Mouse (Mus musculus) heart, embryonic 11.5 days (tissue): ENCODE results near the gene Ift20. TPM values are rescaled to one million over a fixed set of nuclear protein-coding genes. Genes with fewer than 3 reads are reported as not detected.

ENCODE experiments used
- ATAC-seq: fragments of 200-750 bp; cut with Nextera tagmentation; replicated peaks from 2 replicates; pipeline ENCODE4 v1.8.0; 2017; ENCODE audit warnings: moderate library complexity; ENCODE audit not compliant: insufficient number of reproducible peaks, low FRiP score, low TSS enrichment
- H3K27ac ChIP-seq: fragments of 300-500 bp; sonication (generic); 2 replicates; pipeline ENCODE4 v1.5.1; 2014; ENCODE audit warnings: mild to moderate bottlenecking, low read depth, low read length
- H3K27me3 ChIP-seq: fragments of 300-500 bp; sonication (generic); 2 replicates; pipeline ENCODE4 v1.6.1; 2014; ENCODE audit warnings: mild to moderate bottlenecking, low read length, mixed read lengths; ENCODE audit not compliant: control insufficient read depth, insufficient read depth
- H3K36me3 ChIP-seq: fragments of 300-500 bp; sonication (generic); 2 replicates; pipeline ENCODE4 v1.6.1; 2014; ENCODE audit warnings: mild to moderate bottlenecking, low read length, moderate library complexity, mixed read lengths; ENCODE audit not compliant: control insufficient read depth, insufficient read depth
- H3K4me1 ChIP-seq: fragments of 300-500 bp; sonication (generic); 2 replicates; pipeline ENCODE4 v1.6.1; 2014; ENCODE audit warnings: low read length; ENCODE audit not compliant: control insufficient read depth, insufficient read depth
- H3K4me2 ChIP-seq: fragments of 300-500 bp; sonication (generic); 2 replicates; pipeline ENCODE4 v1.6.1; 2014; ENCODE audit warnings: mild to moderate bottlenecking, moderate library complexity
- H3K4me3 ChIP-seq: fragments of 300-500 bp; sonication (generic); 2 replicates; pipeline ENCODE4 v1.5.1; 2014; ENCODE audit warnings: low read depth, low read length
- H3K9ac ChIP-seq: fragments of 300-500 bp; sonication (generic); 2 replicates; pipeline ENCODE4 v1.6.1; 2014; ENCODE audit warnings: mild to moderate bottlenecking, low read depth, low read length, moderate library complexity
- H3K9me3 ChIP-seq: fragments of 300-500 bp; sonication (generic); replicated peaks from 2 replicates; pipeline ENCODE4 v1.6.1; 2016; ENCODE audit warnings: low read length; ENCODE audit not compliant: control insufficient read depth
- WGBS: fragments of 180-500 bp; shearing (Covaris S2); extraction: QIAGEN DNeasy Blood & Tissue Kit; methylation state at CpG from one replicate; pipeline ENCODE4 v1.1.7; 2014; ENCODE audit not compliant: insufficient replicate concordance; 5-methylcytosine and 5-hydroxymethylcytosine counted together
- polyA plus RNA-seq: library from polyadenylated mRNA; unstranded; fragments of >200 nt; fragmentation: Nextera tagmentation; extraction: Ambion mirVana; gene quantifications from 2 replicates; pipeline ENCODE4 v1.2.1, GENCODE M21; 2014

The Ift20 gene
- 107 and 114 TPM in 2 replicates for polyA plus RNA-seq

DNA sequence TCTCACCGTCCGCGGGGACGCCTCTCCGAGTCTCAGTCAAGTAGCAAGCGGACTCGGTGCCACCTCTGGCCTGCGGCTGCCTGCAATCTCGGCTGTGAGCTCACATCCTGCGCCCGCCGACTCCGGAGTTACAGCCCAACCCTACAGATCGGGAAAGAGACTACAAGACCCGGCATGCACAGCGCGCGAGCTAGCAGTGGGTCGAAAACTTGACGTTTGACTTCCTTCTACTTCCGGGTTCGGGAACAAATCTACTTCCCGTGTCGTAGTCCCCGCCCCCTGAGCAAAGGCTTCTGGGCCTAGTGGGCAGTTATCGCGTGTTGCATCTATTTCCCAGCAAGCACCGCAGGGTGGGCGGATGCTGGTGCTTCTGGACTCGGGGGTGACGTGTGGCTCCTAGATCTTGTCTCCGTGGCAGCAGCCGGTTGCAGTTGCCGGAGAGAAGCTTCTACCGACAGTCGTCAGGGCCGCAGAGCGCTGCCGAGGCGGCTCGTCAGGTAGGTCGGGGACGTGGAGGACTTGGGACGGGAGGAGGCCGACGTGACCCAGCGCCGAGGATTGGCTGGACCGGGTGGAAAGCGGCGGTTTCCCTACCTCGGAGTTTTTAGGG, at the start of gene Ift20, which contains the start of gene Tnfaip1:
Gene Ift20, plus strand, starts transcription at position 282 of the 610 bp plus-strand sequence.
Gene Tnfaip1, minus strand, starts transcription at position 253 of the 610 bp plus-strand sequence.
- Histone ChIP-seq H3K27me3 (no peaks in the 10 kb centered on the region), H3K4me2 (peak within 1 kb of the TSS; percentile 70), H3K36me3 (peaks cover 7% of the 10 kb centered on the region; the same call in 1 of the 2 replicates), H3K9ac (peak within 1 kb of the TSS; percentile 81), H3K27ac (peak within 1 kb of the TSS; percentile 95), H3K9me3 (no peaks in the 10 kb centered on the region), H3K4me1 (peaks cover 19% of the 10 kb centered on the region), H3K4me3 (peak within 1 kb of the TSS; percentile 67)
- 0% methylated on average over 52 of the region's 52 CpGs for WGBS
- ATAC-seq, result peak; percentile 93

DNA sequence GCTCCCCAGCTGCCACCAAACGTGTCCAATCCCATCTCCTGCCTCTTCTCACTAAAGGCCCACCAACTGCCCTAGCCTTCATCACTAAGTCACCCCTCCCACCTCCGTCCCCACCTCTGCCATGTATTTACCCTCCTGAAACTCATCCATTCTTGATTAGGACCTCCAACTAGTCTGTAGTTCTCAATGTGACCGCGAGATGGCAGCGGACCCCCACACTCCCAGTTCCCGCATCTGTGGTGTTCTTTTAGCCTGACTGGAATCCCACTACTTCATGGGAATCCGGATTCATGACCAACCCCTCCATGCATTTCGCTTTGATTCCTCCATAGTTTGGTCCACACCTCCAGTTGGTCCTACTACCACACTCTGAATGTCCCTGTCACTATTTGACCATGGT, 48.0 kb upstream of the Ift20 start:
- no peak overlapping the region for H3K4me3 ChIP-seq
- H3K9me3 ChIP-seq, result no peaks in the 10 kb centered on the region
- H3K4me2 ChIP-seq, result no peak overlapping the region
- H3K9ac ChIP-seq, result no peak overlapping the region
- H3K27ac ChIP-seq, result no peak overlapping the region
- WGBS, result 3% methylated on average over 8 of the region's 8 CpGs
- H3K27me3 ChIP-seq, result peaks cover 80% of the 10 kb centered on the region
- peaks cover 6% of the 10 kb centered on the region for H3K4me1 ChIP-seq
- no peaks in the 10 kb centered on the region for H3K36me3 ChIP-seq
- no peak for ATAC-seq

DNA sequence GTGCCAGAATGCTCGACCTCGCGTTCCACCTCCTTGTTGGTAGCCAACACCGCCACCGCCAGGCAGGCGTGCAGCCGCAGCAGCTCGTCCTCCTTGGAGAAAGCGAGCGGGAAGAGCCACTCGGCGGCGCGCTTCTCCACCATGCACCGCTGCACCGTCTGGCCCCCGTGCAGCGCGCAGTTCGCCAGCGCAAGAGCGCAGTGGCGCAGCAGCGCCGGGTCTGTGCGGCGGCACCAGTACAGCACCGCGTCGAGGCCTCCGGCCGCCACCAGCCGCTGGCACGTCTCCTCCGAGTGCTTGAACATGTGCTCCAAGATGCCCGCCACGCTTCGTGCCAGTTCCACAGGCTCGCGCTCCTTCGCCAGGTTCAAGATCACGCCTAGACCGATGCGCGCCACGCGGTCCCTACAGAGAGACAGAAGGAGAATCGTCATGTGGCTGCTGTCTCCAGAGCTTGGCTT, 45.4 kb upstream of the Ift20 start:
- H3K9me3 ChIP-seq, result no peaks in the 10 kb centered on the region
- H3K27ac ChIP-seq, result no peak overlapping the region
- WGBS, result 11% methylated on average over 48 of the region's 48 CpGs
- ATAC-seq, result no peak
- peaks cover 81% of the 10 kb centered on the region for H3K27me3 ChIP-seq
- H3K9ac ChIP-seq, result no peak overlapping the region
- H3K36me3 ChIP-seq, result no peaks in the 10 kb centered on the region
- H3K4me1 ChIP-seq, result peaks cover 6% of the 10 kb centered on the region
- peak overlapping the region; percentile 28 for H3K4me3 ChIP-seq
- peak overlapping the region; percentile 54 for H3K4me2 ChIP-seq

DNA sequence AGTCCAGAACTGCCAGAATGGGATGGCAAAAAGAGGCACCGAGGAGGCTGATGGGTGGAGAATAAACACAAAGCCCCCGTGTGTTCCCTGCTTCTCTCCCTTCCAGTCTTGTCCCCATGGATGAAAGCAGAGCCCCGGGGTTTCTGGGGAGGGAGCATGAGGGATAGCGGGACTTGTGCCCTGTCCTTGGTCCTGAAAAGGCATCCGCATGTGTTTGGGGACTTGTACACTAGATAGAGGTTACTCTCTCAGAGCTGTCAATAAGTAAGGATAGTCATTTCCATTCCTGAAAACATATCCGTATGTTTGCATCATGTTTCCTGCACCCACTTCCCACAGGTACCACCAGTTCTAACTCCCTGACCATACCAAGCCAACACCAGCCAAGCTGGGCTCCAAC, 40.3 kb upstream of the Ift20 start:
- Histone ChIP-seq H3K9me3 (no peaks in the 10 kb centered on the region), H3K36me3 (no peaks in the 10 kb centered on the region), H3K4me1 (peaks cover 10% of the 10 kb centered on the region), H3K4me3 (no peak overlapping the region), H3K27me3 (peaks cover 78% of the 10 kb centered on the region), H3K27ac (no peak overlapping the region), H3K4me2 (no peak overlapping the region), H3K9ac (no peak overlapping the region)
- WGBS, result 2% methylated on average over 6 of the region's 6 CpGs
- no peak for ATAC-seq

GRCm38 (mm10) chr11:78497071-78497541, 39.1 kb upstream of the Ift20 start:
- H3K9ac ChIP-seq, result peak overlapping the region; percentile 12; the same call in 1 of the 2 replicates
- ATAC-seq, result peak; percentile 40
- H3K9me3 ChIP-seq, result no peaks in the 10 kb centered on the region
- H3K4me1 ChIP-seq, result peaks cover 9% of the 10 kb centered on the region; the same call in 1 of the 2 replicates
- H3K27me3 ChIP-seq, result peaks cover 73% of the 10 kb centered on the region
- under 1% methylated on average over 44 of the region's 44 CpGs for WGBS
- peak overlapping the region; percentile 93 for H3K4me2 ChIP-seq
- H3K27ac ChIP-seq, result no peak overlapping the region
- no peaks in the 10 kb centered on the region for H3K36me3 ChIP-seq
- H3K4me3 ChIP-seq, result peak overlapping the region; percentile 48

DNA sequence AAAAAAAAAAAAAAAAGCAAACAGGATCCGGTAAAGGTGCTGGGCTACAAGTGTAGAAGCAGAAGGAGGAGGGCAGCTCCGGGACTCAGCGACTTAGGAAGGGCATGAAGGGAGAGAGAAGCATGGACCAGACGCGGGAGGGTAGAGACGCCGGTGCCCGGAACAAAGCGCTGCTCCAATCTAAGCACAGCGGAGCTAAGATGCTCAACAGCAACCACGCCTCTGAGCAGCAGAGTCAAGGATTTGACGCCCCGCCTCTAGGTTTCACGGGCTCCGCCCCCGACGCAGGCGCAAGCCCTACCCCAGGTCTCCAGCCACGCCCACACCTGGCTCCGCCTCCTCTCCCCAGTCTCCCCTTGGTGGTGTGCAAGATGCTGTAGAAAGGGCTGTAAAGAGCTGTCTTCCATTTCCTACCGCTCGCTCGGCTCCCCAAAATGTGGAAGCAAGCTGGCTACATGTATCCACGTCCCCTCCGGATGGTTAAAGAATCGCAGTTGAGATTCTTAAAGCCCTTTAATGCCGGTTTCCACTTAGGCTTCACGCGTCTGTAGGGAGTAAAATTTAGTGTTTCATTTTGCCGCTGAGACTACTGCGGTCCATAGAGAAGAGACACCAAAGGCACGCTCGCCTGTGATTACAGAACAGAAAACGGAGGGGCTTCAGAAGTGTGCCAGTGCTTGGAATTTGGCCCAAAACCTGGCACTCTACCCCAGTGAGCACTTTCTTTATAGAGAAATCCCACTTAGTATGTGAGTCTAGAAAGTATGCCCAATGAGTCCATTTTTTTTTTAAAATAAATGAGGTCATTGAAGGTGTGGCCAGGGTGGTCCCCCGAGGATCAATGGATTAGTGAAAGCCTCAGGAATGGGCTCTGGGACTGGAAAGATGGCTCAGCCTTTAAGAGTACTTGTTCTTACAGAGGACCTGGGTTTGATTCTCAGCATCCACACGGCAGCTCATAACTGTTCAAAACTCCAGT, 38.3 kb upstream of the Ift20 start, which contains the start of gene Sarm1:
Gene Sarm1, minus strand, starts transcription at position 211 of the 979 bp plus-strand sequence.
- no peaks in the 10 kb centered on the region for H3K9me3 ChIP-seq
- peak within 1 kb of the TSS; percentile 48 for H3K4me3 ChIP-seq
- H3K9ac ChIP-seq, result peak within 1 kb of the TSS; percentile 12; the same call in 1 of the 2 replicates
- peaks cover 71% of the 10 kb centered on the region for H3K27me3 ChIP-seq
- peaks cover 9% of the 10 kb centered on the region; the same call in 1 of the 2 replicates for H3K4me1 ChIP-seq
- peak within 1 kb of the TSS; percentile 93 for H3K4me2 ChIP-seq
- no peaks in the 10 kb centered on the region for H3K36me3 ChIP-seq
- no peak within 1 kb of the TSS for H3K27ac ChIP-seq
- peak; percentile 80 for ATAC-seq
- whole genome bisulfite sequencing, result 4% methylated on average over 36 of the region's 36 CpGs

DNA sequence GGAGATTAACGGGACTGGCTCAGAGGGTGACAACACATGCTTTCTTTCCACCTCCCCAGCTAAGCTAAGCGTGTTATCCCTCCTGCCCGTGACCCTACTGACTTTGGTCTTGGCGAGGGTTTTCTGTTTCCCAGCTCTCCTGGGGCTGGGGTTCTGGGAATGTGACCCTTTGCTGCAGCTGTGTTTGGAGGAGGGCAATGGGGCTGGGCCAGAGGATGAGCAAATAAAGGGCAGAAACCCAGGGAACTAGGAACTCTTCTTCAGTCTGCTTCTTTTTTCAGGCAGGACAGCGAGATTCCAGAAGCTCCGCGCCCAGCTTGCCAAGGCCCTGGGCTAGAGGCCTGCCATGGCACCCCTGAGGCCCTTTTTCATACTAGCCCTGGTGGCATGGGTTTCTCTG, 37.2 kb upstream of the Ift20 start, which contains the start of gene Vtn:
Gene Vtn, plus strand, starts transcription at position 88 of the 400 bp plus-strand sequence.
- Histone ChIP-seq H3K4me3 (peak within 1 kb of the TSS; percentile 48), H3K9me3 (no peaks in the 10 kb centered on the region), H3K4me2 (peak within 1 kb of the TSS; percentile 93), H3K27me3 (peaks cover 70% of the 10 kb centered on the region), H3K4me1 (peaks cover 9% of the 10 kb centered on the region; the same call in 1 of the 2 replicates), H3K9ac (no peak within 1 kb of the TSS), H3K27ac (no peak within 1 kb of the TSS), H3K36me3 (no peaks in the 10 kb centered on the region)
- ATAC-seq, result no peak
- 55% methylated on average over 7 of the region's 7 CpGs for WGBS

GRCm38 (mm10) chr11:78499543-78499942, 36.6 kb upstream of the Ift20 start:
- peaks cover 64% of the 10 kb centered on the region for H3K27me3 ChIP-seq
- no peak overlapping the region for H3K9ac ChIP-seq
- ATAC-seq, result no peak
- H3K9me3 ChIP-seq, result no peaks in the 10 kb centered on the region
- no peak overlapping the region for H3K4me3 ChIP-seq
- WGBS, result 43% methylated on average over 16 of the region's 16 CpGs
- no peak overlapping the region for H3K4me2 ChIP-seq
- H3K36me3 ChIP-seq, result no peaks in the 10 kb centered on the region
- H3K4me1 ChIP-seq, result peaks cover 9% of the 10 kb centered on the region; the same call in 1 of the 2 replicates
- no peak overlapping the region for H3K27ac ChIP-seq
